Mouse (Mus musculus) bone marrow macrophage, adult 2 months (primary cell): ENCODE data around the gene Irf2bpl. TPM values are rescaled to one million over a fixed set of nuclear protein-coding genes. Genes with fewer than 3 reads are reported as not detected.

Experiments used
- H3K27ac ChIP-seq: 2 replicates; pipeline ENCODE4 v1.5.1; 2012; ENCODE audit warnings: low read depth, low read length; ENCODE audit not compliant: insufficient read depth
- H3K4me1 ChIP-seq: 2 replicates; pipeline ENCODE4 v1.6.1; 2012; ENCODE audit warnings: low read length; ENCODE audit not compliant: control insufficient read depth, insufficient read depth
- H3K4me3 ChIP-seq: 2 replicates; pipeline ENCODE4 v1.5.1; 2012; ENCODE audit warnings: mild to moderate bottlenecking, low read length, moderate library complexity; ENCODE audit not compliant: insufficient read depth
- CTCF ChIP-seq: IDR thresholded peaks from 2 replicates; pipeline ENCODE4 v1.5.1; 2012; ENCODE audit warnings: low read depth, mild to moderate bottlenecking, low read length, moderate library complexity
- POLR2A ChIP-seq: IDR thresholded peaks from 2 replicates; pipeline ENCODE4 v1.6.1; 2012; ENCODE audit warnings: mild to moderate bottlenecking, low read depth, low read length, borderline replicate concordance
- polyA plus RNA-seq: library from polyadenylated mRNA; stranded (reverse); fragments of >200 nt; gene quantifications from 2 replicates; pipeline ENCODE4 v1.2.4, GENCODE M21; 2012; ENCODE audit not compliant: missing spikeins, insufficient read depth, insufficient read length

Irf2bpl gene
- 11.4 and 12.0 TPM in 2 replicates for polyA plus RNA-seq

- TF ChIP-seq POLR2A (no peak; the same call in 1 of the 2 replicates), CTCF (no peak)
- peaks cover 33% of the 10 kb centered on the region for H3K4me1 ChIP-seq
- H3K27ac ChIP-seq, result peak within 1 kb of the TSS; percentile 97
- H3K4me3 ChIP-seq, result peak within 1 kb of the TSS; percentile 87
Observed at GRCm38 (mm10) chr12:86884197-86885058, at the start of gene Irf2bpl. Gene Irf2bpl, minus strand, starts transcription at chr12:86884798.

GRCm38 (mm10) chr12:86932575-86932952 is 48.0 kb upstream of the Irf2bpl start:
- TF ChIP-seq POLR2A (no peak), CTCF (no peak)
- Histone ChIP-seq H3K4me3 (no peak overlapping the region), H3K4me1 (no peaks in the 10 kb centered on the region), H3K27ac (no peak overlapping the region)

DNA sequence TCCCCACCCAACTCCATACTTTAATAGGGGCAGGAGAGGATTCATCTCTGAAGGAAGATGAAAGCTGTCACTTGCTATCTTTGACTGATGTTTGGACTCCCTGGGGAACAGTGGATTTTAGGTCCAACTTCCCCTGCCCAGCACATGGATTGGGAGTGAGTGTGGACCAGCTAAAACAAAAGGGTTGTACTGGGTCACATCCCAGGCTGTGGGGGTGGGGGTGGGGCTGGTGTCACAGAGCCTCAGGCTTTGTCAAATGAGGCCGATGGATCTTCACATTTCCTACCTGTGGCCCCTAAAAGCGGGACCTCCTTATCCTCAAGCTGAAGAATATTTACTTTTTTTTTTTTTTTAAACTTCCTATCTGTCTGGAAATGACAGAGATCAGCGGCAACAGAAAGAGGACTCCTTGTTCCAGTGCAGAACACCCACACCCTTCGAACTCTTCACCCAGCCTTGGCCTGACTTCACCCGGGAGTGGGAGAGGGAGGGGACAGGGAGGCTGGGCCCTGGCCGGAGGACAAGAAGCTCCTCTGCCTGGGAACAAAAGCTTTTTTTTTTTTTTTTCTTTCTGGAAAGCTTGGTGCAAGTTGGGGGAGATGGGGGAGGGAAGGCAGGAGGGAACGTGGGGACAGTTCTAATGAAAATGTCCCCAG is 47.4 kb upstream of the Irf2bpl start:
- Histone ChIP-seq H3K27ac (no peak overlapping the region), H3K4me1 (no peaks in the 10 kb centered on the region), H3K4me3 (no peak overlapping the region)
- no peak for TF ChIP-seq POLR2A

DNA sequence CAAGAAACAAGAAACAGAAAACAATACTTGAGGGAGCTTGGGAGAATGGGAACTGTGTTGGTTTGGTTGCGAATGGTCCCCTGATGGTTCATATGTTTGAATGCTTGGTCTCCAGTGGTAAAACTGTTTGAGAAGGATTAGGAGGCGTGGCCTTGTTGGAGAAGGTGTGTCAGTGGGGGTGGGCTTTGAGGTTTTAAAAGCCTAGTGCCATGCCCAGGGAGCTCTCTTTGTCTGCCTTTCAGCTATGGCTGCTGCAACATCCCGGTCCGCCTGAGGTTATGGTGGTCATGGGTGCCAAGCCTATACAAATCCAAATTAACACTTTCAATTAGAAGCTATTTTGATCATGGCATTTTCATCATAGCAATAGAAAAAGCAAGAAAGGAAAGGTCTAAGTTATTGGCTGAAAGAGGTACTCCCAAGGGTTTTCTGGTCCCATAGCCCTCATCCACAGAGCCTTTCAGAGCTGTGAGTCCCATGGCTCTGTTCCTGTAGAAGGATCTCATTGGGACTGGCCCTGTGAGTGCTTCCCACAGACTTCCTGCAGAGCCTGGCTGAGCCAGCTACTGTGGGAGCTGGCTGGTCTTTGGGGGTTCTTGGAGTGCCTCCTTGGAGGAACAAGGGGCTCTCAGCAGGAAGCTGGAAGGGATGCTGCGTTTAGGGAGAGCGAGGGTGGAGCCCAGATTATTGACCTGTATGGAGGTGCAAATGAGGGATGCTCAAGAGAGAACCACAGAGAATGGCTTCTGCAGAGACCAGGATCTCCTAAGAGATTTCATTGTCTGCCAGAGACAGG is 46.5 kb upstream of the Irf2bpl start:
- no peak overlapping the region for H3K4me3 ChIP-seq
- H3K27ac ChIP-seq, result no peak overlapping the region
- TF ChIP-seq POLR2A (no peak), CTCF (no peak)
- no peaks in the 10 kb centered on the region for H3K4me1 ChIP-seq

- H3K27ac ChIP-seq, result no peak overlapping the region
- peaks cover 2% of the 10 kb centered on the region; the same call in 1 of the 2 replicates for H3K4me1 ChIP-seq
- TF ChIP-seq POLR2A (no peak), CTCF (peak; percentile 78)
- H3K4me3 ChIP-seq, result no peak overlapping the region
Observed at GRCm38 (mm10) chr12:86923837-86924236, 39.2 kb upstream of the Irf2bpl start.

GRCm38 (mm10) chr12:86918983-86919722 is 34.6 kb upstream of the Irf2bpl start:
- no peak for TF ChIP-seq CTCF
- TF ChIP-seq POLR2A, result no peak
- Histone ChIP-seq H3K27ac (no peak overlapping the region), H3K4me1 (peaks cover 20% of the 10 kb centered on the region), H3K4me3 (no peak overlapping the region)

DNA sequence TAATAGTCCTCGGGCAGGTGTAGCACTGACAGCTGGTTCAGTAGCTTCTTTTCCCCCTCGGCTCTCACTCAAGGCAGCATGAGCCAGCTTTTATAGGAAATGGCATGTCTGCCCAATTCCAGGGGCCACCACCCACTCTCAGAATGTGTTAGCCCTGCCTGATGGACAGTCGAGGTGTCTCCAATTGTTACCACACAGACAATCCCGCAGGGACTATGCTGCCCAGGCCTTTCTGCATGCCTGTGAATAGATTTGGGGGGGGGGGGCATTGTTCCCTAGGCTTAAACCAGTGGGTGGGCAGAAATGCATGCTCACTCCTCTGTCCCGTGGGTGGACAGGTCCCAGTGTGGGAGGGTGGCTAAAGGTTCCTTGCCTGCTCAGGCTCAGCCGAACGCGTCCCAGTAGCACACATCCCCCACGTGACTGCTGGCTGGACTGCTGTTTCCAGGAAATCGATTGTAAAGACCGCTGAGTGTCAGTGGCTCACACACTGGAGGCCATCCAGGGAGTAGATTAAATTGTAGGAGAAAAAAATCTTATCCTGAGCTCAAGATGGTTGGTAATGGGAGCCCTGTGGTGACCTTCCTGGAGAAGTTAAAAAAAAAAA is 33.9 kb upstream of the Irf2bpl start:
- H3K4me3 ChIP-seq, result no peak overlapping the region
- no peak overlapping the region for H3K27ac ChIP-seq
- H3K4me1 ChIP-seq, result peaks cover 21% of the 10 kb centered on the region
- TF ChIP-seq CTCF, result no peak
- TF ChIP-seq POLR2A, result no peak

DNA sequence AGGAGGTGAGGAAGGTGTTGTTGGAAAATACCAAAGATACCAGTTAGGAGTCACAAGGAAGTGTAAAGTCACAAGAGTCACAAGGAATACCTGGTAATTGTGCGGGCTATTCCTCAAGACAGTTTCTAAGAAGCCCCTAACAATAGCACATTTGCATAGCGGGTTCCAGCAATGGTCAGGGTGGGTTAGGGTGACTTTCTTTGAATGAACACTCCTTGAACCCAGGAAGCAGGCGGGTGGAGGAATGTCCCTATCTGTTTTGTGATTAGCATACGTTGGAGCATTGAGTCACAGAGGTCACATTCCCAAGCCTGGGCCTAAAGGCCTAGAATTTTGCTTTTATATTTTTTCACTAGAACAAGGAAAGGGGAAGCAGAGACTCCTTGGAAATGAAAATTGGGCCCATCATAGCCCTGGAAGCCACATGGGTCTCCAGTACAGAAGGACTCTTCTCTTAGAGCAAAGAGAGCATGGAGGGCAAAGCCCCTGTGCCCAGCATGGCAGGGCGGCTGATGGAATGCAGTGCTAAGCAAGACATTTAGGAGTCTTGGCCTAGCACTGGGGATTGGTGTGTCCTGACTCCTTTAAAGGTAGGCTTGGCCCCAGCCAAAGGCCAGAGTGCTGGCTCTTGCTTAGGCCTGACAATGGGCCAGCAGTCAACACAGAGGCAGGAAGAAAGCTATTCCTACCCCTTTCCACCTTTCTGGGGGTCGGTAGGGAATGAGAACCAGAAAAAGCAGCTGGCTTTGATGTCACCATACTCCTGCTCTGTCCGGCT is 32.4 kb upstream of the Irf2bpl start:
- TF ChIP-seq POLR2A (no peak), CTCF (no peak)
- peaks cover 21% of the 10 kb centered on the region for H3K4me1 ChIP-seq
- no peak overlapping the region for H3K4me3 ChIP-seq
- H3K27ac ChIP-seq, result no peak overlapping the region

GRCm38 (mm10) chr12:86915617-86916016 is 31.0 kb upstream of the Irf2bpl start:
- peaks cover 21% of the 10 kb centered on the region for H3K4me1 ChIP-seq
- no peak overlapping the region for H3K4me3 ChIP-seq
- H3K27ac ChIP-seq, result no peak overlapping the region
- TF ChIP-seq POLR2A, result no peak
- no peak for TF ChIP-seq CTCF
